Mouse (Mus musculus) adrenal gland, adult 10 weeks (tissue): ENCODE measurements around the gene L1td1. TPM values are rescaled to one million over a fixed set of nuclear protein-coding genes. Genes with fewer than 3 reads are reported as not detected.

Source experiments
- polyA plus RNA-seq: library from polyadenylated mRNA; stranded (reverse); fragments of 350-450 nt; fragmentation: Illumina TruSeq; extraction: RNeasy Lipid Tissue Mini Kit (QIAGEN cat#74804); gene quantifications from one replicate; pipeline ENCODE4 v1.2.3, GENCODE M21; 2014; ENCODE audit warnings: low read depth, low replicate concordance

Gene L1td1
- polyA plus RNA-seq: not detected

DNA sequence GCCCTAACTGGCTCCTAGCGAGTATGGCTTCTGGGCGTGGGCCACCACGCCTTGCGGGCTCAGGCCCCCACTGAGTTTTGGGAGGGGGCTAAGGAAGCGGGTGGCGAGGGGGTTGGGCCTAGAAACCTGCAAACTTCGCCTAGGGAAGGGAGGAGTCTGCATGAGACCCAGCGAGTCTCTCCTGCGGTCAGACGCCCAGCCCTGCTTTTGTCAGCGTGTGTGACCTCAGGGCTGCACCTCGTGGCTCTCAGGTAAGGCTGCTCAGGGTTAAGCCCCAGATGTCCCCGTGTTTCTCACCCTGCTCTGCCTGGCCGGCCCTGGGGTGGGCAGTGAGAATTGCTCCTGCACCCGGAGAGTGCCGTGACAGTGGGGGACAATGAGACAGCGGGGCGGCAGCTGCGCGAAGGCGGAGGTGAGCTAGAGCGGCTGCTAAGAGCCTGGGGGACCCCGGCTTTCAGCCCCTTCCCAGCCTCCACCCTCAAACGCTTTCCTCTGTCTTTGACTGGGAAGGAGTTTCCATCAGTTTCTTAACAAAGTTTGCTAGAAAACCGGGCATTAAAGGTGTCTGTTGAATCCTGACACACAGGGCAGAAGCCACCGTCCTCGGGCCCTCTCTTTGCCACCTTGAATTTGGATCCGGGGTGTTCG is at the start of gene L1td1:
Gene L1td1, plus strand, starts transcription at position 145 of the 648 bp plus-strand sequence.

Other genes with a start within 250 kb of the L1td1 start
- 2.3 TPM for gene Kank4, start 90.8 kb downstream of the L1td1 start, polyA plus RNA-seq
- not detected for gene I0C0044D17Rik, start 97.1 kb downstream of the L1td1 start, polyA plus RNA-seq
- 109 TPM for gene Usp1, start 197.1 kb downstream of the L1td1 start, polyA plus RNA-seq